Mouse (Mus musculus) heart, postnatal 0 days (tissue): ENCODE data around the gene Mis18bp1. TPM values are rescaled to one million over a fixed set of nuclear protein-coding genes. Genes with fewer than 3 reads are reported as not detected.
"Not testable (repeated sequence)": the region's sequence is repeated elsewhere in the genome, so short reads cannot be mapped to it uniquely, and the experiment has no call there.

Experiments
- ATAC-seq: fragments of 200-750 bp; cut with Nextera tagmentation; 2 replicates; pipeline ENCODE4 v1.8.0; 2017; ENCODE audit warnings: low read depth, moderate number of reproducible peaks, moderate library complexity; ENCODE audit not compliant: insufficient read depth
- DNase-seq: peaks from one replicate; pipeline ENCODE4 v3.0.0-alpha.2; 2016; ENCODE audit warnings: low spot score
- H3K27ac ChIP-seq: fragments of 300-500 bp; sonication (generic); 2 replicates; pipeline ENCODE4 v1.5.1; 2014; ENCODE audit warnings: low read depth, mild to moderate bottlenecking
- H3K27me3 ChIP-seq: fragments of 300-500 bp; sonication (generic); 2 replicates; pipeline ENCODE4 v1.6.1; 2014; ENCODE audit warnings: low read length, mixed read lengths; ENCODE audit not compliant: control insufficient read depth, insufficient read depth
- H3K36me3 ChIP-seq: fragments of 300-500 bp; sonication (generic); replicated peaks from 2 replicates; pipeline ENCODE4 v1.6.1; 2014; ENCODE audit warnings: low read length, mixed read lengths; ENCODE audit not compliant: control insufficient read depth, insufficient read depth
- H3K4me1 ChIP-seq: fragments of 300-500 bp; sonication (generic); 2 replicates; pipeline ENCODE4 v1.6.1; 2014; ENCODE audit warnings: antibody characterized with exemption; ENCODE audit not compliant: control insufficient read depth, insufficient read depth
- H3K4me2 ChIP-seq: fragments of 300-500 bp; sonication (generic); 2 replicates; pipeline ENCODE4 v1.6.1; 2014; ENCODE audit warnings: low read depth, mild to moderate bottlenecking, low read length, moderate library complexity
- H3K4me3 ChIP-seq: fragments of 300-500 bp; sonication (generic); 2 replicates; pipeline ENCODE4 v1.5.1; 2014; ENCODE audit warnings: low read depth, low read length
- H3K9ac ChIP-seq: fragments of 300-500 bp; sonication (generic); replicated peaks from 2 replicates; pipeline ENCODE4 v1.6.1; 2014; ENCODE audit warnings: low read depth, low read length, mixed read lengths
- H3K9me3 ChIP-seq: fragments of 300-500 bp; sonication (generic); replicated peaks from 2 replicates; pipeline ENCODE4 v1.6.1; 2016; ENCODE audit warnings: low read length; ENCODE audit not compliant: control insufficient read depth
- CTCF ChIP-seq: IDR thresholded peaks from 2 replicates; pipeline ENCODE4 v1.5.1; 2016; ENCODE audit warnings: antibody characterized with exemption, control low read depth, low read depth
- EP300 ChIP-seq: IDR thresholded peaks from 2 replicates; pipeline ENCODE4 v1.6.1; 2016; ENCODE audit warnings: antibody characterized with exemption, low read depth
- WGBS: fragments of 180-500 bp; shearing (Covaris S2); extraction: QIAGEN DNeasy Blood & Tissue Kit; methylation state at CpG from one replicate; pipeline ENCODE4 v1.1.7; 2014; 5-methylcytosine and 5-hydroxymethylcytosine counted together
- polyA plus RNA-seq: library from polyadenylated mRNA; unstranded; fragments of >200 nt; fragmentation: Nextera tagmentation; extraction: Ambion mirVana; gene quantifications from 2 replicates; pipeline ENCODE4 v1.2.1, GENCODE M21; 2015
- total RNA-seq: library from RNA; depleted of rRNA; stranded (reverse); fragments of >200 nt; gene quantifications from 2 replicates; pipeline ENCODE4 v1.2.3, GENCODE M21; 2014; ENCODE audit warnings: low replicate concordance; rRNA removed

Gene Mis18bp1
- total and polyA plus RNA-seq, 2 experiments from 2014 or later: 8.5 to 10.2 TPM

GRCm38 (mm10) chr12:65118968-65119367, 53.4 kb downstream of the Mis18bp1 start:
- no peak overlapping the region for H3K27ac ChIP-seq
- ATAC-seq: no peak
- no peaks in the 10 kb centered on the region for H3K9me3 ChIP-seq
- TF ChIP-seq EP300 (no peak), CTCF (no peak)
- H3K36me3 ChIP-seq: peaks cover 28% of the 10 kb centered on the region
- 88% methylated on average over 7 of the region's 7 CpGs for WGBS
- no peaks in the 10 kb centered on the region for H3K27me3 ChIP-seq
- DNase-seq: no peak
- H3K9ac ChIP-seq: no peak overlapping the region
- no peaks in the 10 kb centered on the region for H3K4me1 ChIP-seq
- no peak overlapping the region for H3K4me2 ChIP-seq
- H3K4me3 ChIP-seq: no peak overlapping the region

GRCm38 (mm10) chr12:65114978-65115377, 57.4 kb downstream of the Mis18bp1 start:
- not testable (repeated sequence) for DNase-seq, H3K27ac ChIP-seq, H3K4me1 ChIP-seq, H3K4me3 ChIP-seq, ATAC-seq, H3K9ac ChIP-seq, H3K27me3 ChIP-seq, H3K9me3 ChIP-seq, H3K4me2 ChIP-seq
- peaks cover 15% of the 10 kb centered on the region for H3K36me3 ChIP-seq
- WGBS: 66% methylated on average over 3 of the region's 3 CpGs

GRCm38 (mm10) chr12:65113925-65114324, 58.5 kb downstream of the Mis18bp1 start:
- no peak for ATAC-seq
- Histone ChIP-seq H3K4me3 (no peak overlapping the region), H3K9me3 (no peaks in the 10 kb centered on the region), H3K4me2 (no peak overlapping the region), H3K27me3 (no peaks in the 10 kb centered on the region), H3K9ac (no peak overlapping the region), H3K36me3 (peaks cover 8% of the 10 kb centered on the region), H3K27ac (no peak overlapping the region), H3K4me1 (no peaks in the 10 kb centered on the region)
- DNase-seq: no peak
- WGBS: 85% methylated on average over 4 of the region's 4 CpGs
- TF ChIP-seq CTCF (no peak), EP300 (no peak)

GRCm38 (mm10) chr12:65112811-65113210, 59.6 kb downstream of the Mis18bp1 start:
- Histone ChIP-seq H3K9me3 (no peaks in the 10 kb centered on the region), H3K4me2 (no peak overlapping the region), H3K4me3 (no peak overlapping the region), H3K4me1 (no peaks in the 10 kb centered on the region), H3K27me3 (no peaks in the 10 kb centered on the region), H3K9ac (no peak overlapping the region), H3K36me3 (no peaks in the 10 kb centered on the region), H3K27ac (no peak overlapping the region)
- DNase-seq: no peak
- 96% methylated on average over 1 of the region's 1 CpGs for WGBS
- no peak for ATAC-seq
- TF ChIP-seq CTCF: no peak
- no peak for TF ChIP-seq EP300

- Histone ChIP-seq H3K4me3 (no peak overlapping the region), H3K27ac (no peak overlapping the region), H3K27me3 (no peaks in the 10 kb centered on the region), H3K4me1 (no peaks in the 10 kb centered on the region), H3K4me2 (no peak overlapping the region), H3K36me3 (peaks cover 5% of the 10 kb centered on the region), H3K9me3 (no peaks in the 10 kb centered on the region), H3K9ac (no peak overlapping the region)
- no peak for TF ChIP-seq CTCF
- no peak for TF ChIP-seq EP300
- DNase-seq (no peak), ATAC-seq (no peak)
- WGBS: 89% methylated on average over 3 of the region's 3 CpGs
Observed at GRCm38 (mm10) chr12:65111503-65111902, 60.9 kb downstream of the Mis18bp1 start.

GRCm38 (mm10) chr12:65108746-65109145, 63.7 kb downstream of the Mis18bp1 start:
- TF ChIP-seq CTCF: no peak
- no peak for TF ChIP-seq EP300
- Histone ChIP-seq H3K9me3 (no peaks in the 10 kb centered on the region), H3K27me3 (no peaks in the 10 kb centered on the region), H3K9ac (no peak overlapping the region), H3K4me1 (no peaks in the 10 kb centered on the region), H3K27ac (no peak overlapping the region), H3K36me3 (peaks cover 22% of the 10 kb centered on the region), H3K4me2 (no peak overlapping the region), H3K4me3 (no peak overlapping the region)
- no peak for DNase-seq
- WGBS: 94% methylated on average over 1 of the region's 1 CpGs
- no peak for ATAC-seq

Other genes starting within 250 kb of the Mis18bp1 start
- gene Klhl28, start 207.1 kb downstream of the Mis18bp1 start, total RNA-seq: 9.5 and 13.5 TPM in 2 replicates
- 9.2 and 9.7 TPM in 2 replicates for gene Klhl28, start 207.1 kb downstream of the Mis18bp1 start, polyA plus RNA-seq
- 15.3 and 18.5 TPM in 2 replicates for gene Togaram1, start 206.8 kb downstream of the Mis18bp1 start, total RNA-seq
- gene Togaram1, start 206.8 kb downstream of the Mis18bp1 start, polyA plus RNA-seq: 9.5 and 10.7 TPM in 2 replicates
- 19.4 and 20.8 TPM in 2 replicates for gene Prpf39, start 136.3 kb downstream of the Mis18bp1 start, total RNA-seq
- 18.1 and 20.0 TPM in 2 replicates for gene Prpf39, start 136.3 kb downstream of the Mis18bp1 start, polyA plus RNA-seq
- gene Fkbp3, start 98.6 kb downstream of the Mis18bp1 start, total RNA-seq: 200 and 520 TPM in 2 replicates
- 604 and 668 TPM in 2 replicates for gene Fkbp3, start 98.6 kb downstream of the Mis18bp1 start, polyA plus RNA-seq
- gene Fancm, start 97.0 kb downstream of the Mis18bp1 start, total RNA-seq: 4.6 and 7.6 TPM in 2 replicates
- 4.5 and 5.0 TPM in 2 replicates for gene Fancm, start 97.0 kb downstream of the Mis18bp1 start, polyA plus RNA-seq
- gene Wdr20rt, start 52.9 kb upstream of the Mis18bp1 start, total RNA-seq: not detected in 2 replicates
- gene Wdr20rt, start 52.9 kb upstream of the Mis18bp1 start, polyA plus RNA-seq: not detected in 2 replicates